Mouse (Mus musculus) embryonic facial prominence, embryonic 13.5 days (tissue): Measurements from ENCODE around the gene Ccdc22. TPM values are rescaled to one million over a fixed set of nuclear protein-coding genes. Genes with fewer than 3 reads are reported as not detected.

Experiments used
- ATAC-seq: fragments of 200-750 bp; cut with Nextera tagmentation; 2 replicates; pipeline ENCODE4 v1.8.0; 2017; ENCODE audit warnings: low read depth; ENCODE audit not compliant: insufficient number of reproducible peaks, insufficient read depth, low FRiP score, low TSS enrichment
- H3K27ac ChIP-seq: fragments of 300-500 bp; sonication (generic); 2 replicates; pipeline ENCODE4 v1.5.1; 2015; ENCODE audit warnings: moderate library complexity, mild to moderate bottlenecking, inconsistent platforms
- H3K27me3 ChIP-seq: fragments of 300-500 bp; sonication (generic); 2 replicates; pipeline ENCODE4 v1.6.1; 2015; ENCODE audit warnings: mild to moderate bottlenecking, inconsistent platforms
- H3K36me3 ChIP-seq: fragments of 300-500 bp; sonication (generic); 2 replicates; pipeline ENCODE4 v1.6.1; 2015; ENCODE audit warnings: mild to moderate bottlenecking, inconsistent platforms
- H3K4me1 ChIP-seq: fragments of 300-500 bp; sonication (generic); 2 replicates; pipeline ENCODE4 v1.6.1; 2015; ENCODE audit warnings: inconsistent platforms
- H3K4me2 ChIP-seq: fragments of 300-500 bp; sonication (generic); 2 replicates; pipeline ENCODE4 v1.6.1; 2015; ENCODE audit warnings: moderate library complexity, mild to moderate bottlenecking, inconsistent platforms
- H3K4me3 ChIP-seq: fragments of 300-500 bp; sonication (generic); 2 replicates; pipeline ENCODE4 v1.5.1; 2015; ENCODE audit warnings: mild to moderate bottlenecking, inconsistent platforms
- H3K9ac ChIP-seq: fragments of 300-500 bp; sonication (generic); 2 replicates; pipeline ENCODE4 v1.6.1; 2015; ENCODE audit warnings: mild to moderate bottlenecking, inconsistent platforms
- H3K9me3 ChIP-seq: fragments of 300-500 bp; sonication (generic); 2 replicates; pipeline ENCODE4 v1.6.1; 2016; ENCODE audit warnings: inconsistent platforms
- WGBS: fragments of 180-500 bp; shearing (Covaris S2); methylation state at CpG from one replicate; pipeline ENCODE4 v1.1.7; 2015; ENCODE audit warnings: mixed read lengths; 5-methylcytosine and 5-hydroxymethylcytosine counted together
- polyA plus RNA-seq: library from polyadenylated mRNA; unstranded; fragments of >200 nt; fragmentation: Nextera tagmentation; extraction: Ambion mirVana; gene quantifications from 2 replicates; pipeline ENCODE4 v1.2.1, GENCODE M21; 2015

Ccdc22 gene
- polyA plus RNA-seq, 1 experiment from 2014 or later, result 30.4 TPM

- no peak overlapping the region for H3K27ac ChIP-seq
- WGBS, result 29% methylated on average over 21 of the region's 21 CpGs
Observed at GRCm38 (mm10) chrX:7610035-7610434, 4.7 kb upstream of the Ccdc22 start.

GRCm38 (mm10) chrX:7606783-7607182 lies 1.5 kb upstream of the Ccdc22 start, which contains the start of gene Cacna1f:
Gene Cacna1f (plus strand): TSS chrX:7607083.
- no peak for ATAC-seq
- WGBS, result 75% methylated on average over 6 of the region's 6 CpGs

More at GRCm38 (mm10) chrX:7610035-7610434, 4.7 kb upstream of the Ccdc22 start:
- Histone ChIP-seq H3K4me1 (no peaks in the 10 kb centered on the region), H3K4me2 (peak overlapping the region; percentile 69), H3K9me3 (no peaks in the 10 kb centered on the region), H3K9ac (peak overlapping the region; percentile 61; the same call in 1 of the 2 replicates), H3K4me3 (peak overlapping the region; percentile 44), H3K36me3 (no peaks in the 10 kb centered on the region), H3K27me3 (no peaks in the 10 kb centered on the region)
- no peak for ATAC-seq

GRCm38 (mm10) chrX:7605575-7605941 lies 241 bp upstream of the Ccdc22 start:
- Histone ChIP-seq H3K9ac (no peak overlapping the region), H3K4me1 (0 out of 2 replicates have a peak, but pooled peaks cover 5% of the 10 kb centered on the region), H3K27me3 (no peaks in the 10 kb centered on the region), H3K4me2 (no peak overlapping the region), H3K36me3 (no peaks in the 10 kb centered on the region; the same call in 1 of the 2 replicates), H3K9me3 (no peaks in the 10 kb centered on the region), H3K27ac (no peak overlapping the region), H3K4me3 (no peak overlapping the region)
- WGBS, result 45% methylated on average over 8 of the region's 8 CpGs
- ATAC-seq, result no peak

More at GRCm38 (mm10) chrX:7606783-7607182, 1.5 kb upstream of the Ccdc22 start, which contains the start of gene Cacna1f:
- Histone ChIP-seq H3K36me3 (no peaks in the 10 kb centered on the region; the same call in 1 of the 2 replicates), H3K27me3 (no peaks in the 10 kb centered on the region), H3K4me3 (no peak within 1 kb of the TSS), H3K9ac (no peak within 1 kb of the TSS), H3K27ac (no peak within 1 kb of the TSS), H3K4me2 (no peak within 1 kb of the TSS), H3K9me3 (no peaks in the 10 kb centered on the region), H3K4me1 (0 out of 2 replicates have a peak, but pooled peaks cover 5% of the 10 kb centered on the region)

- Histone ChIP-seq H3K4me2 (peak overlapping the region; percentile 59; the same call in 1 of the 2 replicates), H3K9me3 (no peaks in the 10 kb centered on the region), H3K4me1 (0 out of 2 replicates have a peak, but pooled peaks cover 5% of the 10 kb centered on the region), H3K27me3 (no peaks in the 10 kb centered on the region), H3K4me3 (no peak overlapping the region), H3K9ac (no peak overlapping the region), H3K27ac (no peak overlapping the region), H3K36me3 (peaks cover 2% of the 10 kb centered on the region)
- no peak for ATAC-seq
- WGBS, result 94% methylated on average over 7 of the region's 7 CpGs
Observed at GRCm38 (mm10) chrX:7604004-7604403, 1.3 kb downstream of the Ccdc22 start.

DNA sequence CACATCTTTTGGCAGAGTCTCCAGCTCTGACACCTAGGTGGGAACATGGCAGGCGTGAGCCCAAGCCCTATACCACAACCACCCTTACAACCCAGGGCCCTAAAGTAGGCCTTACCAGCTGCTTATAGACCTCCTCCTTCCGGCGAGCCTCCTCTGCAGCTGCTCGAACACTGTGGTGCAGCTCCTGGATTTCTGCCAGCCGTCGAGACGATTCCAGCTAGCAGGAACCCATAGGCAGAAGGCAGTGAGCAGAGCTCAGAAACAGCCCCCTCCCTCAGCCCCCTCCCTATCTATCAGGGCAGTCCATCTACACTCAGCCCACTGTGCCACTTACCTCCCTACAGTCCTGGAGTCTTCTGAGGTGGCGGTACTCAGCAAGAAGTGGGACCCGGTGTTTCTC lies 9.9 kb downstream of the Ccdc22 start:
- H3K4me1 ChIP-seq, result no peaks in the 10 kb centered on the region
- peaks cover 46% of the 10 kb centered on the region for H3K36me3 ChIP-seq
- no peaks in the 10 kb centered on the region for H3K9me3 ChIP-seq
- ATAC-seq, result no peak
- no peak overlapping the region for H3K9ac ChIP-seq
- H3K27ac ChIP-seq, result no peak overlapping the region
- H3K27me3 ChIP-seq, result no peaks in the 10 kb centered on the region
- WGBS, result 87% methylated on average over 9 of the region's 9 CpGs
- no peak overlapping the region for H3K4me2 ChIP-seq
- H3K4me3 ChIP-seq, result no peak overlapping the region

- Histone ChIP-seq H3K27ac (no peak overlapping the region), H3K9ac (no peak overlapping the region), H3K36me3 (0 out of 2 replicates have a peak, but pooled peaks cover 3% of the 10 kb centered on the region), H3K4me3 (no peak overlapping the region), H3K4me1 (no peaks in the 10 kb centered on the region), H3K4me2 (no peak overlapping the region), H3K27me3 (no peaks in the 10 kb centered on the region), H3K9me3 (no peaks in the 10 kb centered on the region)
- 93% methylated on average over 4 of the region's 5 CpGs for WGBS
- ATAC-seq, result no peak
Observed at GRCm38 (mm10) chrX:7586356-7586755, 19.0 kb downstream of the Ccdc22 start.

DNA sequence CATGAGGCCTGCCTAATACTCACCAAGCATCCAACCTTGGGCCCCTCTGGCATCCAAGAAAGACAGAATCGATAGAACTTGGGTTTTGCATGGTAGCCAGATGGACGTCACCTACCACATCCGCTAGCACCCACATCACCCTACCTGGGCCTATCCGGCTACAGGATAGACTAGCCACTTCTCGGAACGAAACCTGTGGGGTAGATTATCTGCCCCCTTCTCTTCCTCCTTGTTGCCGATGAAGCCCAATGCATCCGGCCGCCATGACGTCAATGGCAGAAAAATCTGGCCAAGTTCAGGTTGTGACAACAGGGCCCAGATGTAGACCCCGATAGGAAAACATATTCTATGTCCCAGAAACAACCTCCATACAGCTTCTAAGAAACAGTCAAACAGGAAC lies 21.4 kb downstream of the Ccdc22 start:
- 97% methylated on average over 11 of the region's 11 CpGs for WGBS
- H3K36me3 ChIP-seq, result 0 out of 2 replicates have a peak, but pooled peaks cover 3% of the 10 kb centered on the region
- no peak overlapping the region for H3K27ac ChIP-seq
- H3K4me2 ChIP-seq, result no peak overlapping the region
- no peaks in the 10 kb centered on the region for H3K9me3 ChIP-seq
- H3K4me1 ChIP-seq, result no peaks in the 10 kb centered on the region
- no peaks in the 10 kb centered on the region for H3K27me3 ChIP-seq
- no peak for ATAC-seq
- no peak overlapping the region for H3K9ac ChIP-seq
- no peak overlapping the region for H3K4me3 ChIP-seq

DNA sequence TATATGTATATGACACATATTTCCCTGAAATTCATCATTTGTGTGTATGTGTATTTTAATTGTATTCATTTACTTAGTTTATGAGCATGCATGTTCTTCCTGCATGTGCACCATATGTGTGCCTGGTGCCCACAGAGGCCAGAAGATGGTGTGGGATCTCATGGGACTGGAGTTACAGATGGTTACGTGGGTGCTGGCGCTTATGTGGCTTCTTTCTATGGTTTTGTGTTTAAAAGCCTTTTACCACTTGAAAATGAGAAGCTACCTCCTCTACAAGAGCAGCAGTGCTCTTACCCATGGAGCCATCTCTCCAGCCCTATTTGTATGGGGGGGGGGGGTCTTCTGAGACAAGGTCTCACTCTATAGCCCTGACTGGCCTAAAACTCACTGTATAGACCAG lies 24.2 kb downstream of the Ccdc22 start:
- Histone ChIP-seq H3K9ac (no peak overlapping the region), H3K36me3 (0 out of 2 replicates have a peak, but pooled peaks cover 3% of the 10 kb centered on the region), H3K4me3 (no peak overlapping the region), H3K4me2 (no peak overlapping the region), H3K4me1 (no peaks in the 10 kb centered on the region), H3K9me3 (no peaks in the 10 kb centered on the region), H3K27ac (no peak overlapping the region), H3K27me3 (no peaks in the 10 kb centered on the region)
- ATAC-seq, result no peak
- WGBS, result 96% methylated on average over 2 of the region's 2 CpGs

DNA sequence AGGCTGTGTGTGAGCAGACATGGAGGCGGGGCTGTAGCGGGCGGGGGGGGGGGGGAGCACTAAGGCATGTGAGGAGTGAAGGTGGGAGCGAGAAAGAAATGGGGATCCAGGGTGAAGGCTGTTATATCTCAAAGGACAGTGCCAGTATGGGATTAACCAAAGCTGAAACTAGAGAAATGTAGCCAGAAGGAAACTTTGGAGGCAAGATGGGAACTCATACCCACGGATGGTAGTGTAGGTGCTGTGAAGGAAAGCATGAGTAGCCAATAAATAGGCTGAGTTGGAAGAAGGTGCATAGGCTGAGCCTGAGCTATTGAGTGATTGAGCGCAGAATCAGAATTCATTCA lies 30.5 kb downstream of the Ccdc22 start:
- 29% methylated on average over 5 of the region's 6 CpGs for WGBS
- no peak for ATAC-seq
- H3K9ac ChIP-seq, result no peak overlapping the region

DNA sequence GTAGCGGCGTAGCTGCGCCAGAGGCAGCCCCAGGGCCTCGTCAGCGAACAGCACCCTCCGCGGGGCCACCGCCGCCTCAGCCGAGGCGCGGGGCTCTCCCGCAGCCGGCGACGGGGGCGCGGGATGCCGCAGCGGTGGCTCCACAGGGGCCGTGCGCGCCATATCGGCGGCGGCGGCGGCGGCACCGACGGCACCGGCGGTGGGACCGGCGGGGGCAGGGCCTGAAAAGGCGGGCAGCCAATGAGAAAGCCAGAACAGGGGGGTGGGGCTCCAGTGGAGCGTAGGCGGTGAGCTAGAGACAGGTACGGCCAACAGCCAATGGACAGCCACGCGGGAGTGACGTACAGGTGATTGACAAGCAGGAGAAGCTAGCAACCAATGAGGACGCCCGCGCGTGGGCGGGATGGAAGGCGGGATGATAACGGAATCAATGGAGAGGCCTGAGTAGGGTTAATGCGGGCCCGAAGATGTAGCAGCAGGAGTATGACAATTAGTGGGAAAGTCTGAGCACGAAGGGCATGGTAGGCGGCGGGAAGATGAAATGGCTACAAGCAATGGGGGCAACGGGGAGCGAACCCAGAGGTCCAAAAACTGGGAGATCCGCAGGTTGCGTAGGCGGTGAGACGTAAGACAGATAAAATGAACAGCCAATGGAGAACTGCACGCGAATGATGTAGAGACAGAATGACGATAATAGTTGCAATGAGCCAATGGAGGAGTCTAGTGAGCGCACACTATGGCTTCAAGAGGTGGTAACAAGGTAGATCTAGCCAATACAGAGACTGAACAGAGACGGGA lies 31.0 kb downstream of the Ccdc22 start, which contains the start of gene Ppp1r3f:
Ppp1r3f (minus strand) TSS at position 197 of the 798 bp plus-strand sequence.
- Histone ChIP-seq H3K4me1 (peaks cover 9% of the 10 kb centered on the region; the same call in 1 of the 2 replicates), H3K36me3 (no peaks in the 10 kb centered on the region), H3K9me3 (no peaks in the 10 kb centered on the region), H3K4me2 (peak within 1 kb of the TSS; percentile 63), H3K4me3 (peak within 1 kb of the TSS; percentile 56), H3K27me3 (no peaks in the 10 kb centered on the region), H3K27ac (peak within 1 kb of the TSS; percentile 84), H3K9ac (peak within 1 kb of the TSS; percentile 77)
- 24% methylated on average over 65 of the region's 65 CpGs for WGBS
- peak; percentile 93 for ATAC-seq

More for the DNA sequence above, 30.5 kb downstream of the Ccdc22 start:
- H3K4me3 ChIP-seq, result peak overlapping the region; percentile 56
- H3K27ac ChIP-seq, result peak overlapping the region; percentile 48; the same call in 1 of the 2 replicates
- no peaks in the 10 kb centered on the region for H3K9me3 ChIP-seq
- peak overlapping the region; percentile 53 for H3K4me2 ChIP-seq
- no peaks in the 10 kb centered on the region for H3K27me3 ChIP-seq
- H3K36me3 ChIP-seq, result no peaks in the 10 kb centered on the region
- peaks cover 9% of the 10 kb centered on the region; the same call in 1 of the 2 replicates for H3K4me1 ChIP-seq

DNA sequence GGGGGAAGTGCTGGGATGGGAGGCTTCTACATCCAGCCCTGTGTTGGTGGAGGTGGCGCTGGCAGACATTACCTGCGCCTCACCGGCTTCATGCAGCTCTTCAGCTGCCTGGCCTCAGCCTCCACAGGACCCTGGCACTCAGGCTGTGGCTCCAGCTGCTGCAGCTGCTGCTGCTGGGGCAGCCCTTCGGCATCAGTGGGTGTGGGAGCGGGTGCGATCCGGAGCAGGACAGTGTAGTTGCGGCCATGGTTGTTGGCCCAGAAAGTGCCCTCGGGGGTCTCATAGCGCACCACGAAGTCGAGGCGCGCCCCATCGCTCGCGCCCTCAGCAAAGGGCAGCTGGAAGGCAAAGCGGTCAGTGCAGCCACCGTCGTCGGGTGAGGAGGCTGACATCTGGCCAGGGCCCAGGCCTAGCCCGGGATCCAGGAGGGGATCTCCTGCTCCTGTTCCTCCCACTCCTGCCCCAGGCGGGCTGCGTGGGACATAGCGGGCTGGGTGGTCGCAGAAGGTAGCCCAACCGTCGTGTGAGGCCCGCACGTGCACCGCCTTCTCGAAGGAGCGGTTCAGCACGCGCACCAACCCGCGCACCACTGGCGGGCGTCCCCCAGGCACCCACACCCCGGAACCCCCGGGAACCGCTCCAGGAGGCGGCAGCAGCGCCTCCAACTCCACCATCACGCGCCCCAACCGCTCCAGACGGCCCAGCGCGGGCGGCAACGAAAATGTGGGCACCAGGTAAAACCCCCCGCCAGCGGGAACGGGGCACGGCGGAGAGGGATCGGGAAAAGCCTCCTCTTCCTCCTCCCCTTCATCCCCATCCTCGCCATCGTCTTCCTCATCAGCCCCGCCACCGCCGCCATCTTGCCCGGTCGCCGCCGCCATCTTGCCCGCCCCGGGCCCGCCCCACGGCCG lies 31.9 kb downstream of the Ccdc22 start, which contains the start of gene Foxp3:
Foxp3 (plus strand) TSS at position 469 of the 911 bp plus-strand sequence.
- Histone ChIP-seq H3K4me1 (peaks cover 9% of the 10 kb centered on the region; the same call in 1 of the 2 replicates), H3K27me3 (no peaks in the 10 kb centered on the region), H3K9me3 (no peaks in the 10 kb centered on the region), H3K4me3 (peak within 1 kb of the TSS; percentile 56), H3K9ac (peak within 1 kb of the TSS; percentile 77), H3K27ac (peak within 1 kb of the TSS; percentile 84), H3K36me3 (no peaks in the 10 kb centered on the region), H3K4me2 (peak within 1 kb of the TSS; percentile 63)
- ATAC-seq, result peak; percentile 40; the same call in 1 of the 2 replicates
- WGBS, result 37% methylated on average over 72 of the region's 72 CpGs
